Mouse (Mus musculus) right cerebral cortex, postnatal 4 days (tissue): ENCODE results near the gene Pepd.

Experiments
- DNase-seq: peaks from one replicate; pipeline ENCODE4 v3.0.0-alpha.2; 2022

The Pepd gene

DNA sequence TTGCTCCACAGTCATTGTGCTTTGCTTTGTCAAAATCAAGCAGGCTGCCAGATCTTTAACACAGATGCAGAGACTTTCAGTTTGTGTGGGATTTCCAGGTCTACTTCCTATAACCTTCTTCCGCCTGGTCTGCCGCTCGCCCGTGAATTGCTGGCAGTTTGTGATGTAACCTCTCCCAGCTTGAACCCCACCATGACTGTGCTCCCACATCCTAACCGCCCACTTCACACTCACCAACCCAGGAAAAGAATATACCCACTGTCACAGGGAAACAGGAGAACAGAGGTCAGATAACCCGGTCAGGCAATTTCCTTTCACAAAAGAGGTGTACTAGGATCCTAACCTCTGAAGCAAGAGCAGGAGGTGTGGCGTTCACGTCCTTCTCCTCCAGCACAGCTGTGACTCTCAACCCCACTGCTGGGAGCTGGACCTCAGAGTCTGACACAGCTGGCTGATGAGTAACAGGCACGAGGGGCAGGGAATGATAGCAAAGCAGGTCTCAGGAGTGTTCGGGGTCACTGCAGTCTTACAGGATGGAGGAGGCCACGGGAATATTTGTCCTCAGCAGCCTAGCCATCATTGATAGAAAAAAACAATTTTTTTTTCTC is 72.5 kb downstream of the Pepd start:
- no peak for DNase-seq

DNA sequence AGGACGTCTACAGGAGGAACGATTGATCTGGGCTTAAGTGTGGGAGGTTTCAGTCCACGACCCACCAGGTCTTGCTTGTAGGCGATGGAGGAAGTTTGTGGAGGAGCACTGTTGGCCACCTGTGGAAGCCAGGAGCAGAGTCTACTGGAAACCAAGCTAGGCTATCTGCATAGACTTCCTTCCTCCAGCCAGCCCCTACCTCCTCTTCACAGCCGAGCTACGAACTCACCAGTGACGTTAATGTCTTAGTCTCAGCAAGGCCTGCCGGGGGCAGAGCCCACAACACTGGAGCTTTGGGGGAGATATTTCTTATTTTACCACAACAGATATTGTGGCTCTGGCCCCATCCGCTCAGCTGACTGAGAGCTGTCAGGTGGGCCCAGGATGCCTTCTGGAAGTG is 73.0 kb downstream of the Pepd start:
- DNase-seq: no peak

DNA sequence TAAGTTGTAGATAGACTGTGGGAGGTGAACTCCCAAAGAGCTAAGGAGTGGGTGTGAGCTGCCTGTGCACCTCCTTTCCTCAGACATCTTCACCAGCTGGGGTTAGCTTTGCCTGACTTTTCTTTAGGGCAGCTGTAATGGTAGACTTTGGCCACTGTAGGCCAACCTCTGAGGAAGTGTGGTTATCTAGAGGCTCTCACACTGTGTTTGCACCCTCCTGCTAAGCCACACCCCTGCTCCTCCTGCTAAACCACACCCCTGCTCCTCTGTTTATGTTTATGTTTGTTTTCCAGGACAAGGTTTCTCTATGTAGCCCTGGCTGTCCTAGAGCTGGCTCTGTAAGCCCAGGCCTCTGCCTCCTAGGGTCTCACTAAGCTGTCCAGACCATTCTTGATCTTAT is 73.5 kb downstream of the Pepd start:
- DNase-seq: no peak

DNA sequence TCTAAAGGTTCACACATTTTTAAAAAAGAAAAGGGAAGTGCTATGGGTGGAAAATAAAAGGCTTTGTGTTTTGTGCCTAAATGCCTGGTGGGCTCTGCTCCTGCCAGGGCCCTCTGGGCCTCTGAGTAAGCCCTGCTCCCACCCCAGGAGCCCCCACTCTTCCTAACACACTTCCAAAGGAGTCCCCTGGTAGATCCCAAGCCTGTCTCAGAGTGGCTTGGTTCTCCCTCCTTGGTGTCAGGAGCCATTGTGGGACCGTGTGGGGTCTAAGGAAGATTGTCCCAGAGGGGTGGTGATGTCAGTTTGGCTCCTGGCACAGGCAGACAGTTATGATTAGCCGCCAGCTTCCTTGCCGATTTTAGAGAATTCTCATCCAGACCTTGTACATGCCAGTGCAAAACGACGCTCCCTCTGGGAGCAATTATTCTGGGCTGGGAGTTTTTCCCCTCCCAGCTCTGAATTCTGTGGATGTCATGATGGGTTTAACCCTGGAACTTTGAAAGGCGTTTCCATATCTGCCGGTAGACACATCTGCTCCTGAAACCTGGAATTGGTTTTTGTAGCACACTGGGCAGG is 74.5 kb downstream of the Pepd start:
- no peak for DNase-seq

DNA sequence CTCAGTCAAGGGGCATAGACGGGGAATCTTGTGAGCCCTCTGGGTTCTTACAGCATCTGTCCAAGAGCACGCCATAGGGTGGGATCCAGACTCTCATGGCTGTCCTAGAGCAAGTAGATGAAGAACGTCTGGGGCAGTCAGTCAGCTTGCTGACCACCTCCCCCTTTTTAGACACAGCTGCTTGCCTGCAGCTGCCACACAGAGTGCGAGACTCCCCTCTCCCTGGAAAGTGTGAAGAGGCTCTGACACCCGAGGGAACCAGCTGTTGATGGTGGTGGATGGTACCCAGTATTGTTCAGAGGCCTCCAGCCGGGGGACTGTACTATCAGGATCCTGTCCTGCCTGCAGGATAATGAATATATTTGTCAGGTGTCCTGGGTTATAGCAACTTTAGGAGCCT is 75.1 kb downstream of the Pepd start:
- DNase-seq: no peak

DNA sequence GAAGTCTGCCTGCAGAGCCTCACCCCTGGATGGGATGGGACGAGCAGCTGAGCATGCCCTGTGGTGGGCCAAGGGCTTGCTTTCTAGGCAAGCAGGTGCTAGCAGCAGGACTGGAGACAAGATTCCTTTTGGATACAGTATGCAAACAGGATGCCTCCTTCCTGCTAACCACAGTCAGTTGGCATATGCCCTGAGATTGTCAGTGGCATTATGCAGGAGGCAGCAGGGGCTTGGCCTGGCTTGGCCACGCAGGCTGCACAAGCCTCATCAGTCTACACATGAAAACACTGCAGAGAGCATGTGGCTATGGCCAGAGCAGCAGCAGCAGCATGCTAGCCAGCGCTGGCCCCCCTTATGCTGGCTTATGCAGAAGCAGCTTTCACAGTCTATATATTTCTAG is 76.3 kb downstream of the Pepd start:
- DNase-seq: no peak

DNA sequence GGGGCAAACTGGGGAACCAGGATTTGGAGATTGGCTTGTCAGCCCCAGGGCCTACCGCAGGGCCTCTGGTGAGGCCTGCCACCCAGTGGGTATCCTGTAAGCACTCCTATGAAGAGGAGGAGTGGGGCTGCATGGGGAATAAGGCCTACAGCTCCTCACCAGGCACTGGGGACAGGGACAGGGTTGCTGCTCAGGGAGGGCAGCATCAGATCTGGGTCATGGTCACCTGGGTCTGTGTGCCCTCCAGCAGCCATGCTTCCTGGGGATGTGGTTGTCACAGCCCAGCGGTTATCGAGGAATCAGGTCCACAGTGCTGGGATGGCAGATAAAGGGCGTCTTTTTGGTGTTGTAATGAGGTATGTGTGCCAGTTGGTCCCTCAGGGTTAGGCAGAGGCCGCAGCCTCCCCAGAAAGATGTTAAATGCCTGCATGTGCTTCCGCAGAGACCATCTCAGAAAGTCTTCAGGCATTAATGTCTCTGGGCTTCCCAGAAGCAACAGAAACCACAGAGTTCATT is 79.6 kb downstream of the Pepd start:
- no peak for DNase-seq

DNA sequence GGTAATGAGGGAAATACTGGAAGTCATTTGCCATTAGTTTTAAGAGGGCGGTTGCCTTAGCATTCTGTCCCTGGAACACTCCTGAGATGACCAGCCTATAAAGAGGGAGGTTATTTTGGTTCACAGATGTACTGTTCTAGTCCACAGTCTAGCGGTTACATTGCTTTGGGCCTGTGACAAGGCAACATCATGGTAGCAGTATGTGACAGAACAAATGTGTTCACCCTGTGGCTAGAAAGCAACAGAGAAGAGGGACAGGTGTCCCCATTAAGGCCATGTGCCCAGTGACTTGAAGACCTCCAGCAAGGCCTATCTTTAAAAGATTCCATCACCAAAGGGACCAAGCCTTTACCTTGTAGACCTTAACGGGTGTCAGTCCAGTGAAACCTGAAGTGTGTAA is 80.6 kb downstream of the Pepd start:
- no peak for DNase-seq

DNA sequence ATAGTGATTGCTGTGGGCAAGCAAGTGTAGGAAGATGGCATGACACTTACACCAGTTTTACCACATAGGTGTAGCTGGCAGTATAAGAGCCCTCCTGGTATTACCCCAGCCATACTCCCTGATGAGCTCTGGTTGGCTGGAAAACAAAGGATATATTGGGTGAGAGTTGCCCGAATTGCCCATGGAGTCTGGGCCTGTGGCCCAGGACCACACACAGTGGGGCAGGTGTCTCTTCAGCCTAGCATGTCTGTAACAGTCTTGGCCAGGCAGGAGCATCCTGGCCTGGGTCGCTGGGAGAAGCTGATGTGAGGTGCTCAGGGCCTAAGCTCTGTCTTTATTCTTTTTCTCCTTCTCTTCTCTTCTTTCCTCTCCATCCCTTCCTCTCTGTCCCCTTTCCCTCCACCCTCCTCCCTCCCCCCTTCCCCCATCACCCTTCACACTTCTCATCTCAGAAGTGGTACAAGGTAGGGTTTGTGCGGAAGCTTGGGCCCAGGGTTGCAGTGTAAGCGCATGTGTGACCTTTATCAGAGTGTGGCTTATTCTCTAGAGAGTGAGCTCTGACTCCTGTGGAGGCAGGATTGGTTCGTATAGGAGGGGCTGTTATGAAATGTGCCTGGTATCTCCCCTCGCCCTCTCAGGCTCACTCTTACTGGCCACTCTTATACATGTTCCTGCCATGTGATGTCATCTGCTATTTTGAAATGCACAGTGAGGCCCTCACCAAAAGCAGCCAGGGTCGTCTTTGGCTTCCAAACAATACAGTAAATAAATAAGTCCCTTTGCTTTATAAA is 83.9 kb downstream of the Pepd start:
- no peak for DNase-seq

DNA sequence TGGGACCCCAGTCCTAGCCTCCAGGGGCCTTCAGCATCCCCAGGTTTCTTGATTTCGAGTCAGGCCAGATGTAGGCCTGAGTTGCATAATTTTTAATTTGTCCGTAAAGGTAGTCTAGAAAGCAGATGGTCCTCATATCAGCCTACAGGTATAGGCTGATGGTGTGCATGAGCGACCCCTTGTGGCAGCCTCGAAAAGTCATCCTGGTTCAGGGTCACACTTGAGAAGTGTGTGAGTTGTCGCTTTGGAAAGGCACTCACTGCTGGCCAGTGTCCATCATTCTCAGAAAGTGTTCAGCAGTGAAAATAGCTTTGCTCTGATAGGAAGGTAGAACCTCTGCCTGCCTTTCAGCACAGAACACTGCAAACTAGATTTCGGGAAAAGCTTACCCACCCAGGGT is 88.7 kb downstream of the Pepd start:
- peak; percentile 54 for DNase-seq

DNA sequence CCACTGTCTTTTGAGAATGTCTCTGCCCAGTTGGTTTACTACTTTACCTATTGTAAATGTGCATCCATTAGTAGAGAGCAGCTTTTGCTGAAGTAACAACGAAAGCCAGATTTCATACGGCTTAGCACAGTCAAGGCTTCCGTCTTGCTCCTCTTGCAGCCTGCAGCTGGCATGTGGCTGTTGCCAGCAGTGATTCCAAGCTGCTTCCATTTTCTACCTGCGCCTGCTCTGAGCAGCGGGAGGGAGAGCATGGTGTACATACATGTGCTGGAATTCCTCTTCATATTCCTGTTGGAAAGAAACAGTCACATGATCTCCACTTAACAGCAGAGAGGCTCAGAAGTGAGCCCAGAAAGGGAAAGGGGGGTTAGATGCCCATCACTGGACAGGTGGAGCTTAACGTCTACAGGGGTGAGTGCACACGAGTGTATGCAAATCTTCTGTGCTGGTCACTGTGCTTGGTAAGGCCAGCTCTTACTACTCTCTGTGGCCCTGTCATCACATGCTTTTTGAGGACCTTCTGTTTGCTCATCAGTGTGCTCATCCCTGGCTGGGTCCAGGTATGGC is 91.1 kb downstream of the Pepd start:
- no peak for DNase-seq

DNA sequence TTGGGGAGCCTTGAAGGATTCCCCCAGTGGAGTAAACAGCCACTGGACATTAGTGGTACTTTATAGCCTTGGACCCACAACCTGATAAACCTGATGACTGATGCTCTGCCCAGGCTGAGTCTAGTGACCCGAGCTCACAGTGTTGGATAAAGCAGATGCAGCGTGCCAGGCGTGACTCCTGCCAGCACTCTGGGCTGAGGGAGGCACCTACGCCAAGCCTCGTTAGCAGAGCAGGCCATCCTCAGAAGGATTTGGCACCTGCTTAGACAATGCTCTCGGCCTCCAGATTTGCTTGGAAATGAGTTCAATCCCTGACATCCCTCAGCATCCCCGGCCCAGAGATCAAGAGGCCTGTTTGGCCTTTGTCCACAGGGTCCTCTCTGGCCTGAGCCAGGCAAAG is 94.5 kb downstream of the Pepd start:
- no peak for DNase-seq

DNA sequence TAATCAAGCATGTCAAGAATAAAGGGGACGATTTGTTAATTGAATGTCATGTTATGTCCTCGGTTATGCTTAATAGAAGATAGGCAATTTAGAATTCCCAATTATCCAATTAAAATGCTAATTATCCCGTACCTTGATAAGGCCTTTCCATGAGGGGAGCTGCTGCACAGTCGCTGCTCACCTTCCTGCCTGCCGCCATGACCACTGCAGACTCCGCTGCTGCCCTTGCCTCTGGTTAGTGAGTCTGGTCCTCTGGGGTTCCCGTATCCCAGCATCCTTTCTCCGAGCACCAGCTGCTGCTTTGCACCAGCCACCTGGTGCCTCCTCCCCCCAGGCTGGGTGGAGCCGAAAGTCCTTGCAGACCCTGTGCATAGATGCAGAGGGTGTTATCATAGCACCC is 101.0 kb downstream of the Pepd start:
- no peak for DNase-seq

DNA sequence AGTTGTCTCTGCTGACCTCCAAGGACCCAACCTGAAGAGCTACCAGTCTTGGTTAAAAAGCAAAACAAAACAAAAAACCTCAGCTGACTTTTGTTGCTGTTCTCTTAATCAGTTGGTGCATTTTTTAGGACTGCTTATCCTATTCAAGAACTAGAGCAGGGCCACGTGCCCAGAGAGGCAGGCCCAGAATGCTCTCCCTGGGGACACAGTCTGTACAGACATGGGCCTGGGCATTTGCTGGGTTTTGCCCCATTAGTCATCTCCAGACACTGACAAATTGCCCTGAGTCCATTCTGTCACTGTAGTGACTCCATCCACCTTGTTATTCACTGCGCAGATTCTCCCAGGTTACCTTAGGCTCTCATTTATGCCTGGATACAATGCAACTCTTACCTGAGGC is 103.1 kb downstream of the Pepd start:
- DNase-seq: no peak

DNA sequence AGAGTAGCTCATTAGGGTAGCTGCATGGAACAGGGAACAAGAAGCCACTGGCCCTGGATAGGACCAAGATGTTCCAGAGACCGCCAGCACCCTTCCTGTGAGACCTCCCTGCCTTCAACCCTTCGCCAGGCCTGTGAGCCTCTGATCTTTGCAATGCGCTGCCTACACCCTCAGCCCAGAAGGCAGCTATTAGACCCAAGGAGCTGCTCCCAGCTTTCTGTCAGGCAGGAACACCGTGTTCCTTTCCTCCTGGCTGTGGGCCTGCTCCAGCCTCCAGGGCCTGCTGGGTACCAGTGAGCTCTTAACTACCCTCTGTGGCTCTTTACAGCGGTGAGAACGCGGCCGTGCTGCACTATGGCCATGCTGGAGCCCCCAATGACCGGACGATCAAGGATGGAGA is 109.2 kb downstream of the Pepd start:
- DNase-seq: no peak

DNA sequence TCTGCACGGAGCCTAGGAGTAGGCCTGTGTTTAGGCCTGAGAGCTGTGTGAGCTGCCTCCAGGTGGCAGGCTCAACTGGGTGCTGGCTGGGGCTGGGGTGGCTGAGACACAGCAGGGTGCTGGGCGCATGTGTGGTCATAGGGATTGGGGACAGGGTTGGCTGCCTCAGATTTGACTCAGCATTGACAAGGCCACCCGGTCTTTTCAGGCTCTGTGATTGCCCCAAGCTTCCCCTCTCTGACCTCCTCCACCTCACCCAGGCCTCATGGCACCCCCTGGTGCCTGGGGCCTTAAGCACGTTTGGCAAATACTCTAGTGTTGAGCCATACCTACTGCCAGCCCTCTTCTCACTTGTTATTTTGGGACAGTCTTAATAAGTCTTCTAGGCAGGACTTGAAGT is 111.1 kb downstream of the Pepd start:
- no peak for DNase-seq

DNA sequence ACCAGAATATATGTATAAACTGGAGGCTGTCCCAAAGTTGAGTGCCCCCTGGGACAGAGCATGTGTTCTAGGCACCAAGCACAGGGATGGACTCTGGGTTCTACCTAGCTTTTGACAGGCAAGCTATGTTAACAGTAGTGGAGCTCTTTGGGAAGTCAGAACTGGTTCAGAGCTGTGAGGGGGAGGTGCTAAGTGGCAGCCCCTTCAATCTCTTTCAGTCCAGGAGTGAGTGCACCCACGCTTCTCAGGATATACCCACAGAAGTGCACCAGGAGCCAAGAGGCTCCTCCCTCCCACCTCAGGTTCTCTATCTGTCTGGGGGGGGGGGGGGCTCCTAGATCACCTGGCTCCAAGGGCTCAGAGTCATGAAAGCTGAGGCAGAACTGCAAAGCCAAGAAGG is 112.2 kb downstream of the Pepd start:
- DNase-seq: no peak

DNA sequence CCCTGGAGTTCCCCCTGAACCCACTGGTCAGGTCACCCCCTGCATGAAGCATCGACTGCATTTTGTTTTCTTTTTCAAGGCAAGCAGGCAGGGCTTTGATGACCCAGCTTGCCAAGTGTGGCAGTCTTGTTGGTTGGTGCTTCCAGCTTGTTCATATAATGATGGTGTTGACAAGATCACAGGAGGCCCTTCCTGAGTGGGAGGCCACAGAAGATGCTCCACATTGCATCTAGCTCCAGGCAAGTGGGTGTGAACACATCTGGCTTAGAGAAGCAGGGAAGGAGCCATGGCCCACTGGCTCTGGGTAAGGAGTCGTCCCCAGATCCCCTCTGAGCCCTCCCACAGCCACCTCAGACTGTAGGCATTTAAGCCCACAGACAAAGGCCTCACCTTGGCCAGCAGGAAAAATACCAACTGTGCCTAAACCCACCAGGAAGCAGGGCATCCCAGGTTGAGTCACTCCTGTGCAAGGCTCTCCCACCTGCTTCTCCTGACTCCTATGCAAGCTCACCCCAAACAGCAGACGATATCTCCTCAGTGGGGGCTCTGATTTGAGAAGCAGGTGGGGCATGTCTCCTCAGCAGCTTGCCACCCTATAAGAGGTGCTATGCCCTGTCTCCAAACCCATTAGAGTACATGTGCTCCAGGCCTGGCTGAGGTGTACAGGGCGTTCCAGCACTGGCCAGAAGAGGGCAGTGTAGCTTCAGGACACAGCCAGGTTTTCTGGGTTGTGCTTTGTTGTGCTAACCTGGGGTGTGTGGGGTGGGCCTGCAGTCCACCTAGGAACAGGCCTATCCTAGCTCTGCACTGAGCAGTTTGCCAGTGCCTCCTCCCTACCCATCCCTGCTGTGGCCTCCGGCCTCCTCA is 113.5 kb downstream of the Pepd start:
- peak; percentile 81 for DNase-seq

DNA sequence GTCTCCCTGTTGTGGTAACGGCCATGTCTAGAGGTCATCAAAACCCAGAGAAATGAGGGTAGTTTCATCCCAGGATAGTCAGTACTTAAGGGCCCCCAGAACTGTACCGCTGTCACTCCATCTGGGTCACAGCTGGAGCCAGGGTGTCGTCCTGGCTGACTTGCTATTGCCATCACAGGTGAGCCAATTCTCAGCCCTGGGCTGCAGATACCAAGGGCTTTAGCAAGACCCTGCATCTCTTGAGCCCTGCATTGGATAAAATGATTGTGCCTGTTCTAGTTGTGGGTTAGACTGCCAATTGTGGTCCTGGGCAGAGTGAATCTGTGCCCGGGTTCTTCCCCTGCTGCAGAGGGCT is 114.1 kb downstream of the Pepd start:
- no peak for DNase-seq

DNA sequence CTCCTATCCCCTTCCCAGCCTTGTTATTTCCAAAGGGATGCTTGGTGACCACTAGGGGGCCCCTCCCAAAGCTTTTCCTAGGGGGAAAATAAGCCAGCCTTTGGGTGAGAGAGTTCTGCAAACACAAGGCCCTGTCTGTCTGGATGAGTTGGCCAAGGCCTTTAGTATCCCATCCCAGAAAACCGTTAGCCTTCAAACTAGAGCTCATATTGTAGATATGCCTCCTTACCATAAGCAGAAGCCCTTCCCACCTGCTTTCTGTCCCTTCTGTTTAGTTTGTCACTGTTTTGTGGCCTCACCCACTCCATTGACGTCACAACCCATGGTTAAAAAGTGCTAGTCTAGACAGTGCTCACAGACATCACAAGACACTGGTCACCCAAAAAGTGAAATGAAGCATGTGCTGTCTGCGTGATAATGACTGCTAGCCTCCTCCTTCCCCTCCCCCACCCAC is 114.7 kb downstream of the Pepd start:
- DNase-seq: peak; percentile 58

DNA sequence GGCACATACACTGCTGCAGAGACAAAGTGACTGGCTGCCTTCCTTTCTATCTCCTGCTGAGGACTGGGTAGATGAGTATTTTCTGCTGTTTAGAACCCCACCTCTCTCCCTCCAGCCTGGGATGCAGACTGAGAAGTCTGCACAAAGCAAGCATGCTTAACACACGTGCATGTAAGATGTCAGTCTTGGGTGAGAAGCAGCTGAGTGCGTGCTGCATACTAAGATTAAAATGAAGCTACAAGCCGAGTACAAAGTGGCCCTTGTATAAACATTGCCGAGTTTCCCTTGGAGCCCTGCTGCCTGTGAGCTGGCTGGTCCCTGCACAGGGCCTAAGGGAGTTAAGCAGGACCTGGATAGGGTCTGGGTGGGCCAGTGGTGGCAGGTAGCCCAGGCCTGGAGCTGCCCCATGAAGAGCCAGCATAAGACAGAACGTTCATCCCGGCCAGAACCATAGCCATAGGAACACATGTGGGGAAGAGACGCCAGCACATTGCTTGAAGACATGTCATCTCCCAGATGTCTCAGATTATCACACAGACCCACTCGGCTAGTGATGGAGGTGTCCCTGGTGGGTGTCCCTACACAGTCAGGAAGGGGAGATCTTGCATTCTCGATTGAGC is 115.7 kb downstream of the Pepd start:
- no peak for DNase-seq

DNA sequence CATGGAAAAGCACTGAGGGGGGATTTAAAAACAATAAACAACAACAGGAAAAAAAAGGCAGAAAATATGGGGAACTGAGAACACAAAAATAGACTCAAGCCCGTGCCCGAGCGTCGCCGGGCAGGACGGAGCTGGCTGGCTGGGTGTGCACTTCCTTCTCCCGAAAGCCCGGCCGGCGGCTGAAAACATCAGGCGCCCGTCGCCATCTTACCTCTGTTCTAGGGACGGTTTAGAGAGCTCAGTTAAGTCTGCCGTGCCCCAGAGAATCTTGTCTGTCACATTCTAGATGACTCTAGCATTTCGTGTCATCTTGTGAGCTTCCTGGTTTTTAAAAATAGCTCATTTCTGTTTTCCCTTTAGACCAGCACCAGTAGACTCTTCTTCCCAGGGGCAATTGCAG is 116.4 kb downstream of the Pepd start:
- no peak for DNase-seq

DNA sequence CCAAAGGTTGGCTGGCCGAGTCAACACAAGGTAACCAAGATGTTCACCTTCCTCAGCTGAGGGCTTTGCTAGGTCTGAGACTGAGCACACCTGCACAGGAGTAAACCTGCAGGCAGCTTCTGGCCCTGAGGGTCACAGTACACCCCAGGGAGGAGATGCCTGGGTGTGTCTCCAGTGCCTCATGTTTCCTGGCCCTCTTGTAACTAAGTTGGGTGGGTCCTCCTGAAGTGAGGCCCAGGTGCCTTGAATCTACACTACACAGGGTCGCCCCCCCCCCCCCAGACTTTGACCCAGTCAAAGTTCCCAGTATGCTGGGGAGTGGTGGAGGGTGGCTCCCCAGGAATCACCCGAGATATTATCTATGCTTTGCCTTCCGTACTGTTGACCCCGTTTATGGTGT is 117.0 kb downstream of the Pepd start:
- no peak for DNase-seq
